Mouse (Mus musculus) neural tube, embryonic 15.5 days (tissue): ENCODE data around the gene Slc38a1. TPM values are rescaled to one million over a fixed set of nuclear protein-coding genes. Genes with fewer than 3 reads are reported as not detected.

ENCODE experiments used
- ATAC-seq: fragments of 200-750 bp; cut with Nextera tagmentation; 2 replicates; pipeline ENCODE4 v1.8.0; 2017; ENCODE audit warnings: mild to moderate bottlenecking, moderate TSS enrichment, moderate library complexity; ENCODE audit not compliant: low FRiP score
- H3K27ac ChIP-seq: fragments of 300-500 bp; sonication (generic); replicated peaks from 2 replicates; pipeline ENCODE4 v1.5.1; 2015; ENCODE audit warnings: mild to moderate bottlenecking, inconsistent platforms
- H3K27me3 ChIP-seq: fragments of 300-500 bp; sonication (generic); replicated peaks from 2 replicates; pipeline ENCODE4 v1.6.1; 2015; ENCODE audit warnings: inconsistent platforms
- H3K36me3 ChIP-seq: fragments of 300-500 bp; sonication (generic); 2 replicates; pipeline ENCODE4 v1.6.1; 2015; ENCODE audit warnings: inconsistent platforms
- H3K4me1 ChIP-seq: fragments of 300-500 bp; sonication (generic); 2 replicates; pipeline ENCODE4 v1.6.1; 2015; ENCODE audit warnings: inconsistent platforms
- H3K4me2 ChIP-seq: fragments of 300-500 bp; sonication (generic); 2 replicates; pipeline ENCODE4 v1.6.1; 2015; ENCODE audit warnings: inconsistent platforms, mild to moderate bottlenecking, moderate library complexity
- H3K4me3 ChIP-seq: fragments of 300-500 bp; sonication (generic); replicated peaks from 2 replicates; pipeline ENCODE4 v1.5.1; 2015; ENCODE audit warnings: mild to moderate bottlenecking, inconsistent platforms
- H3K9ac ChIP-seq: fragments of 300-500 bp; sonication (generic); replicated peaks from 2 replicates; pipeline ENCODE4 v1.6.1; 2015; ENCODE audit warnings: mild to moderate bottlenecking, inconsistent platforms
- H3K9me3 ChIP-seq: fragments of 300-500 bp; sonication (generic); replicated peaks from 2 replicates; pipeline ENCODE4 v1.6.1; 2016; ENCODE audit warnings: inconsistent platforms
- WGBS: fragments of 180-500 bp; shearing (Covaris S2); methylation state at CpG from one replicate; pipeline ENCODE4 v1.1.7; 2015; ENCODE audit warnings: mixed read lengths; 5-methylcytosine and 5-hydroxymethylcytosine counted together
- polyA plus RNA-seq: library from polyadenylated mRNA; unstranded; fragments of >200 nt; fragmentation: Nextera tagmentation; extraction: Ambion mirVana; gene quantifications from 2 replicates; pipeline ENCODE4 v1.2.1, GENCODE M21; 2015

Slc38a1 gene
- polyA plus RNA-seq, 1 experiment from 2014 or later, result 134 TPM

- no peak overlapping the region for H3K4me2 ChIP-seq
- H3K4me3 ChIP-seq, result no peak overlapping the region
- ATAC-seq, result no peak
- WGBS, result 70% methylated on average over 19 of the region's 19 CpGs
- no peaks in the 10 kb centered on the region; the same call in 1 of the 2 replicates for H3K27me3 ChIP-seq
- H3K27ac ChIP-seq, result no peak overlapping the region
- H3K4me1 ChIP-seq, result peaks cover 11% of the 10 kb centered on the region
- H3K36me3 ChIP-seq, result no peaks in the 10 kb centered on the region
- H3K9me3 ChIP-seq, result no peaks in the 10 kb centered on the region
- H3K9ac ChIP-seq, result no peak overlapping the region
These were observed 36.4 kb upstream of the Slc38a1 start for GRCm38 (mm10) chr15:96678871-96679773.

DNA sequence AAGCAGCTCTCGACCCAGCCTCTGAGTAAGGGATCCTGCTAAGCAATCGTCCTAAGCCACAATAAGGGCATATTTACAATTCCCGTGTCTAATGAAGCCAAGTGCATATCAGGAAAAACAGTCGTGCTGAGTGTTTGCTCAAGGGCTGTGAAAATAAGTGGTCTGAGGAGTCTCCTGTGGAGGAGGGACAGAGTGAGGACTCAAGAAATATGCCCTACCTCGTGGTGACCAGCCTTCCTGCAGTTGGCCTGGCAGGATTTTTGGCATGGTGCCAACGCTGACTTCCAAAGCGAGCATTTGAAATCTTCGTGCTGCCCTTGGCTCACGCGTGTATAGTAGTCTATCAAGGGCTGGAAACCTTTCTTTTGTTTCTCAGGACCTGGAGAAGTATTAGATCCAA lies 33.8 kb upstream of the Slc38a1 start:
- no peak overlapping the region for H3K27ac ChIP-seq
- peaks cover 11% of the 10 kb centered on the region for H3K4me1 ChIP-seq
- H3K36me3 ChIP-seq, result no peaks in the 10 kb centered on the region
- no peaks in the 10 kb centered on the region for H3K9me3 ChIP-seq
- WGBS, result 38% methylated on average over 10 of the region's 10 CpGs
- H3K4me3 ChIP-seq, result no peak overlapping the region
- ATAC-seq, result no peak
- no peak overlapping the region for H3K9ac ChIP-seq
- H3K4me2 ChIP-seq, result 0 out of 2 replicates have a peak overlapping the region, but pooled peaks have one; percentile 15
- H3K27me3 ChIP-seq, result no peaks in the 10 kb centered on the region; the same call in 1 of the 2 replicates

- no peak for ATAC-seq
- Histone ChIP-seq H3K9ac (no peak overlapping the region), H3K4me3 (no peak overlapping the region), H3K36me3 (no peaks in the 10 kb centered on the region), H3K27me3 (no peaks in the 10 kb centered on the region; the same call in 1 of the 2 replicates), H3K4me1 (peaks cover 11% of the 10 kb centered on the region), H3K9me3 (no peaks in the 10 kb centered on the region), H3K27ac (no peak overlapping the region), H3K4me2 (no peak overlapping the region)
- 71% methylated on average over 15 of the region's 15 CpGs for WGBS
These were observed 33.0 kb upstream of the Slc38a1 start for GRCm38 (mm10) chr15:96675744-96676143.

DNA sequence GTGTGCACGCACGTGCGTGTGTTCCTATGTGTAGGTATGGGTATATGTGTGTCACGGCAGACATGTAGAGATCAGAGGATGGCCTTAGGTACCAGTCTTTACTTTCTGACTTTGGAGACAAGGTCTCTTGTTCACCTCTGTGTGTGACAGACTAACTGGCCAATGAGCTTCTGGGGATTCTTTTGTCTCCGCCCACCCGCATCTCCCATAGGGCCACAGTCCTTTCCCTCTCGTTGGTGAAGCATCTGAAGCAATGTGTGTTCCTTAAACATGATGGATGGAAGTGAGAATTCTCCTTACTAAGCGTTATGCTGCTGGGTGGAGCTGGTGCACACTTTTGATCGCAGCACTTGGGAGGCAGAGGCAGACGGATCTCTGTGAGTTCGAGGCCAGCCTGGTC lies 32.3 kb upstream of the Slc38a1 start:
- H3K27ac ChIP-seq, result no peak overlapping the region
- no peak overlapping the region for H3K4me2 ChIP-seq
- ATAC-seq, result no peak
- H3K9ac ChIP-seq, result no peak overlapping the region
- no peak overlapping the region for H3K4me3 ChIP-seq
- no peaks in the 10 kb centered on the region for H3K36me3 ChIP-seq
- WGBS, result 84% methylated on average over 11 of the region's 11 CpGs
- no peaks in the 10 kb centered on the region for H3K9me3 ChIP-seq
- H3K4me1 ChIP-seq, result peaks cover 11% of the 10 kb centered on the region
- H3K27me3 ChIP-seq, result no peaks in the 10 kb centered on the region; the same call in 1 of the 2 replicates

DNA sequence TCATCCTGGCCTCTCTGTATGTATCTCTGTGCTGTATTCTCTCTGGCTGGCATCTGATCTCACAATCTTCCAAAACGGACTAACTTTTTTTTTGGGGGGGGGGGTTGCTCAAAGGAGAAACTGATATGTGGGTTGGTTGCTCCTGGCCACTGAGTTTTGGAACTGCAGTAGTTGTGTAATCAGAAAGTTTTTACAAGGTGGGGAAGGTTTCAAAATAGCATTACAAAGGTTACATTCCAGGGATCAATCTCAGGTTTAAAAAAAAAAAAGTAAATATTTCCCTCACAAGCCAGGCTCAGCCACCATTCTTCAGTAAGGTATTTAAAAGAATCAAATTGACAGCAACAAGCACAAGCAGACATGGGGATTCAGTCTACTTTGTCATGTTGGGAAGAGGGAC lies 31.4 kb upstream of the Slc38a1 start:
- Histone ChIP-seq H3K9ac (no peak overlapping the region), H3K9me3 (no peaks in the 10 kb centered on the region), H3K4me3 (no peak overlapping the region), H3K27ac (no peak overlapping the region), H3K4me1 (peaks cover 11% of the 10 kb centered on the region), H3K27me3 (no peaks in the 10 kb centered on the region; the same call in 1 of the 2 replicates), H3K4me2 (no peak overlapping the region), H3K36me3 (no peaks in the 10 kb centered on the region)
- ATAC-seq, result no peak
- WGBS, result 88% methylated on average over 1 of the region's 1 CpGs

GRCm38 (mm10) chr15:96669721-96670120 lies 27.0 kb upstream of the Slc38a1 start:
- 85% methylated on average over 6 of the region's 6 CpGs for WGBS
- no peak overlapping the region for H3K9ac ChIP-seq
- no peak overlapping the region for H3K27ac ChIP-seq
- no peak for ATAC-seq
- H3K4me2 ChIP-seq, result no peak overlapping the region
- no peaks in the 10 kb centered on the region for H3K36me3 ChIP-seq
- no peak overlapping the region for H3K4me3 ChIP-seq
- peaks cover 7% of the 10 kb centered on the region; the same call in 1 of the 2 replicates for H3K4me1 ChIP-seq
- H3K9me3 ChIP-seq, result no peaks in the 10 kb centered on the region
- H3K27me3 ChIP-seq, result no peaks in the 10 kb centered on the region

GRCm38 (mm10) chr15:96666663-96667062 lies 23.9 kb upstream of the Slc38a1 start:
- ATAC-seq, result no peak
- no peak overlapping the region for H3K27ac ChIP-seq
- no peak overlapping the region for H3K9ac ChIP-seq
- H3K4me3 ChIP-seq, result no peak overlapping the region
- peaks cover 7% of the 10 kb centered on the region; the same call in 1 of the 2 replicates for H3K4me1 ChIP-seq
- 4% methylated on average over 7 of the region's 7 CpGs for WGBS
- peak overlapping the region; percentile 53 for H3K4me2 ChIP-seq
- no peaks in the 10 kb centered on the region for H3K9me3 ChIP-seq
- H3K27me3 ChIP-seq, result no peaks in the 10 kb centered on the region
- no peaks in the 10 kb centered on the region for H3K36me3 ChIP-seq

DNA sequence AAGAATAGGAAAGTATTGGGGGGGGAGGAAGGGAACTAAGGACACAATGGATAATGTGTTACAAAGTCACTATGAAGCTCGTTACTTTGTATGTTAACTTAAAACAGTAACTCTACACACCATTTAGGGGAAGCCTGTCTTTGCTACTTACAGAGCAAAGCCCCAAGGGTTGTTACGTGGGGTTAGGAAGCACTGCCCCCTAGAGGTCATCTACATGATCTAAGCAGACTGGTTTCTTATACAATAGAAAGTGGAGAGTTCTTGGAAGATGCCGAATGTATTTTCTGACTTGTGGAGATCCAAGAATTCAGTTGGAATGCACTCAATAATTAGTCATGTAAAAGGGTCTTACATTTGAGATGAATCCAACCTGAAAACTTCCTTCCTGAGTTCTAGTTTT lies 23.2 kb upstream of the Slc38a1 start:
- Histone ChIP-seq H3K4me3 (no peak overlapping the region), H3K27me3 (no peaks in the 10 kb centered on the region), H3K36me3 (no peaks in the 10 kb centered on the region), H3K27ac (no peak overlapping the region), H3K9ac (no peak overlapping the region), H3K4me2 (peak overlapping the region; percentile 53; the same call in 1 of the 2 replicates), H3K4me1 (peaks cover 7% of the 10 kb centered on the region; the same call in 1 of the 2 replicates), H3K9me3 (no peaks in the 10 kb centered on the region)
- 5% methylated on average over 3 of the region's 3 CpGs for WGBS
- ATAC-seq, result no peak

GRCm38 (mm10) chr15:96660590-96661141 lies 18.0 kb upstream of the Slc38a1 start:
- H3K27ac ChIP-seq, result no peak overlapping the region
- no peak overlapping the region for H3K4me2 ChIP-seq
- whole genome bisulfite sequencing, result 64% methylated on average over 13 of the region's 13 CpGs
- no peaks in the 10 kb centered on the region for H3K36me3 ChIP-seq
- ATAC-seq, result no peak
- H3K4me1 ChIP-seq, result no peaks in the 10 kb centered on the region
- H3K9me3 ChIP-seq, result no peaks in the 10 kb centered on the region
- no peak overlapping the region for H3K4me3 ChIP-seq
- H3K27me3 ChIP-seq, result no peaks in the 10 kb centered on the region
- H3K9ac ChIP-seq, result no peak overlapping the region

- Histone ChIP-seq H3K9me3 (no peaks in the 10 kb centered on the region), H3K4me1 (no peaks in the 10 kb centered on the region), H3K9ac (no peak overlapping the region), H3K4me3 (no peak overlapping the region), H3K36me3 (no peaks in the 10 kb centered on the region), H3K27me3 (no peaks in the 10 kb centered on the region), H3K4me2 (no peak overlapping the region), H3K27ac (no peak overlapping the region)
- WGBS, result 79% methylated on average over 14 of the region's 14 CpGs
- ATAC-seq, result no peak
These were observed 15.5 kb upstream of the Slc38a1 start for GRCm38 (mm10) chr15:96658275-96658602.

DNA sequence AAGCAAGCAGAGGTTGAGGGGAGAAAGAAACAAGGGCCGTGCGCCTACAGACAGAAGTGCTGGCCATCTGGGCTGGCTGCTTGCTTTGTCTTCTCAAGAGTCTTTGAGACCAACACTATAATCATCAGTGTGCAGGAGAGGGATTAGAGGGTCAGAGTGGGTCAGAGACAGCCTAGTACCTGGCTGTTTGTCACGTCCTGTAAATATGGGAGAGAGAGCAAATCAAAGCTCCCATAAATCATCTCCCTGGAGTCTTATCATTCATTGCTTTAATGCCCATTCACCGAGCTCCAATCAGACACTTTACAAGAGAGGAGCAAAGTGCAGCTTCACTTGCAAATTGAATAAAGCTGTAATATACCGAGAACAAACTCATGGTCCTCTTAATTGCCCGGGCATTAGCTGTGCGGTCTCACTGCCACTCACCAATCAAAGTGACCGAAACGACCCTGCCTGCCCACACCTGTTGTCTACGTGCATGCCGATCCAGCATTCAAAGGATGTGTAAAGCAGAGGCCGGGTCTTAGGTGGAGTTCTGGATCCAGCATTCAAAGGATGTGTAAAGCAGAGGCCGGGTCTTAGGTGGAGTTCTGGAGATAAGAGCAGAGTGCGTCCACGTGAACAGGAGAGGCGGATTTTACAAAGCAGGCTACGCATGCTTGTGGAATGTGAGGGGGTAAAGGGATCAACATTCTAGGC lies 15.0 kb upstream of the Slc38a1 start:
- Histone ChIP-seq H3K9ac (no peak overlapping the region), H3K4me3 (no peak overlapping the region), H3K27ac (no peak overlapping the region), H3K4me2 (no peak overlapping the region), H3K36me3 (no peaks in the 10 kb centered on the region), H3K4me1 (no peaks in the 10 kb centered on the region), H3K9me3 (no peaks in the 10 kb centered on the region), H3K27me3 (no peaks in the 10 kb centered on the region)
- ATAC-seq, result no peak
- WGBS, result 59% methylated on average over 17 of the region's 17 CpGs
